ENCODE assay signal across 8 mouse cellular contexts in the genomic region with DNA sequence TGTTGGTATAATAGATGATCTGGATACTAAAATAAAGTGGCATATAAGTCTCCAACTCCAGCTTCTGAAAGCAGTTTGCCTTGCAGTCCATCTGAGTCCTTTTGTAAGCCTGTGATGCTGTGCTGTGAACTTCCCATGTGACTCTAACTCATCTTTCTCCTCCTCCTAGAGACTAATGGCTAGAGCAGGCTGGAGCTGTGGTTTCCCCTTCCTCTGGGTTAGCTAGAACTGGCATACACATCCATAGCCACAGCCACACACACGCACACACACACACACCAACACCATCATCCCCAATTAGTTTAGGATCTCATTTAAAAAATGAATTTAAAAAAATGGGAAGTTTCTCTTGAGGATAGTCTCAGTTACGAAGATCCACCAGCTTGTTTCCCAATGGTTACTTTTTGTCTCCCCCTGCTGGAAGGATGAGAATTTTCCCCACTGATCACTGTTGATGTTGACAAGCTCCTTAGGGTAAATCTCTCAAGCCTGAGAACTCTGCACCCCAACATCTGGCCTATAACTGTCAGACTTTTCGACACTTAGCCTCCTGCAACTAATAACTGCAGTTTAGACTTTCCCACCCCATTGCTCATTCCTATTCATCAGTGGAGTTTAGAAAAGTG.
A peak's percentile ranks its signal among the peaks of the same experiment; 100 is the strongest.
DNase-seq lines count a peak whose midpoint lies in the region; ATAC-seq and TF ChIP-seq lines count a peak whose summit lies in the region.

No protein-coding gene starts in this region.

- 34% methylated on average over 3 of the region's 3 CpGs for WGBS in intestine, postnatal 0 days
- 39% methylated on average over 3 of the region's 3 CpGs for WGBS in intestine, embryonic 15.5 days

- peak; percentile 76 for TF ChIP-seq CTCF in intestine, postnatal 0 days (IDR thresholded peaks at IDR 0.05; ENCODE audit: low read depth)
- TF ChIP-seq CTCF in E14TG2a.4 (conservative IDR thresholded peaks at IDR 0.05; ENCODE audit: low read length) = peak; percentile 46

- intact Hi-C loops in heart, postnatal 14 days (cut with DNase I) = loop anchor here (5.0 to 10.0 kb wide), 2 partner anchors 1324 to 1386 kb away; no protein-coding TSS in a partner anchor
- intact Hi-C loops in left cerebral cortex, postnatal 25 days (cut with DNase I) = loop anchor here (5.0 kb wide), 3 partner anchors 69 to 1324 kb away; no protein-coding TSS in a partner anchor

- no peak overlapping the region for H3K9ac ChIP-seq in intestine, postnatal 0 days (ENCODE audit: low read depth, low read length)
- H3K9ac ChIP-seq in intestine, embryonic 15.5 days = no peak overlapping the region

- H3K27me3 ChIP-seq in intestine, postnatal 0 days (replicated peaks; ENCODE audit: control insufficient read depth, insufficient read depth, low read length) = no peaks in the 10 kb centered on the region
- no peaks in the 10 kb centered on the region for H3K27me3 ChIP-seq in intestine, embryonic 15.5 days (replicated peaks)
- H3K27me3 ChIP-seq in E14TG2a.4 (ENCODE audit: insufficient read depth, low read length) = no peaks in the 10 kb centered on the region

- H3K4me2 ChIP-seq in intestine, postnatal 0 days (replicated peaks; ENCODE audit: low read depth) = no peak overlapping the region
- no peak overlapping the region for H3K4me2 ChIP-seq in intestine, embryonic 15.5 days (replicated peaks)

- H3K4me1 ChIP-seq in intestine, postnatal 0 days (replicated peaks; ENCODE audit: control insufficient read depth, insufficient read depth, low read length) = no peaks in the 10 kb centered on the region
- H3K4me1 ChIP-seq in intestine, embryonic 15.5 days (replicated peaks) = no peaks in the 10 kb centered on the region
- H3K4me1 ChIP-seq in E14TG2a.4 (replicated peaks; ENCODE audit: low read depth, low read length) = no peaks in the 10 kb centered on the region

- H3K9me3 ChIP-seq in intestine, postnatal 0 days (ENCODE audit: control insufficient read depth) = no peaks in the 10 kb centered on the region
- no peaks in the 10 kb centered on the region for H3K9me3 ChIP-seq in intestine, embryonic 15.5 days
- no peaks in the 10 kb centered on the region for H3K9me3 ChIP-seq in E14TG2a.4 (ENCODE audit: low read length)

- H3K27ac ChIP-seq in intestine, postnatal 0 days (ENCODE audit: low read depth, low read length) = no peak overlapping the region
- no peak overlapping the region for H3K27ac ChIP-seq in intestine, embryonic 15.5 days

- no peak for ATAC-seq in intestine, postnatal 0 days
- no peak for ATAC-seq in intestine, embryonic 15.5 days
- ATAC-seq in common myeloid progenitor, adult 5-6 weeks (replicated peaks; ENCODE audit: low read depth, poor library complexity, severe bottlenecking) = peak; percentile 83
- ATAC-seq in monocyte, adult 5-6 weeks (replicated peaks; ENCODE audit: insufficient number of reproducible peaks, low FRiP score, low TSS enrichment, poor library complexity, severe bottlenecking) = no peak

- H3K36me3 ChIP-seq in intestine, postnatal 0 days (ENCODE audit: control insufficient read depth, insufficient read depth) = no peaks in the 10 kb centered on the region
- H3K36me3 ChIP-seq in intestine, embryonic 15.5 days = no peaks in the 10 kb centered on the region
- no peaks in the 10 kb centered on the region for H3K36me3 ChIP-seq in E14TG2a.4 (ENCODE audit: insufficient read depth, low read length)

- DNase-seq in heart, postnatal 14 days = peak; percentile 8 to 53
- DNase-seq in left cerebral cortex, postnatal 25 days (ENCODE audit: low spot score in 2 of 2) = peak; percentile 55 to 69
- DNase-seq in retina, postnatal 7 days (ENCODE audit: low read depth, low spot score) = peak; percentile 21

- H3K4me3 ChIP-seq in intestine, postnatal 0 days (ENCODE audit: low read depth, low read length) = no peak overlapping the region
- no peak overlapping the region for H3K4me3 ChIP-seq in intestine, embryonic 15.5 days (replicated peaks)
- no peak overlapping the region for H3K4me3 ChIP-seq in E14TG2a.4 (replicated peaks; ENCODE audit: low read length)
